11 mouse cellular contexts compared by ENCODE assay signal in the genomic region with DNA sequence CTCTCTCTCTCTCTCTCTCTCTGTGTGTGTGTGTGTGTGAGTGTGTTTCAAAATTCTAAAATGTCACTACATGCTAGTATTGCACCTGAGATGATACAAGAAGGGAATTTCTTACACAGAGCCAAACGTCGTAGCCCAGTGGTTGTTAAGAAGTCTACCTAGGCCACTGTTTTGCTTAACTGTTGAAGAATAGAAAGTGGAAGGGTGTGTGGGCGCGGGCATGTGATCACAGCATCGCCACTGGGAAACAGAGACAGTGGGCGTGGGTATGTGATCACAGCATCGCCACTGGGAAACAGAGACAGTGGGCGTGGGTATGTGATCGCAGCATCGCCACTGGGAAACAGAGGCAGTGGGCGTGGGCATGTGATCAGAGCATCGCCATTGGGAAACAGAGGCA.
"Had no signal": no experiment of that assay in that cellular context is flagged by ENCODE, and none has a peak within 500 bp of the region (broad histone marks: within the 10 kb centered on the region; RNA-seq: fewer than 3 reads in every experiment).

No protein-coding gene starts in this region.

- DNase-seq: kidney, postnatal 10 days; kidney, postnatal 36 days; liver, embryonic 13.5 days; lung, adult 2 months; lung, postnatal 14 days; lung, postnatal 4 days; right cerebral cortex, adult 18-20 months; right cerebral cortex, postnatal 14 days; right cerebral cortex, postnatal 4 days; thymus, postnatal 36 days had no signal

- ATAC-seq: midbrain, embryonic 15.5 days had no signal
